Mouse (Mus musculus) spleen, embryonic (tissue): ENCODE data around the gene Gm2035.
"Not testable (repeated sequence)": the region's sequence is repeated elsewhere in the genome, so short reads cannot be mapped to it uniquely, and the experiment has no call there.

Experiments used
- CTCF ChIA-PET: fragments of 350-600 bp; sonication (Branson Sonifier 250); formaldehyde crosslinking; loops from one replicate; lab custom pipeline; 2022; lab: Charles Lee

Gene Gm2035

DNA sequence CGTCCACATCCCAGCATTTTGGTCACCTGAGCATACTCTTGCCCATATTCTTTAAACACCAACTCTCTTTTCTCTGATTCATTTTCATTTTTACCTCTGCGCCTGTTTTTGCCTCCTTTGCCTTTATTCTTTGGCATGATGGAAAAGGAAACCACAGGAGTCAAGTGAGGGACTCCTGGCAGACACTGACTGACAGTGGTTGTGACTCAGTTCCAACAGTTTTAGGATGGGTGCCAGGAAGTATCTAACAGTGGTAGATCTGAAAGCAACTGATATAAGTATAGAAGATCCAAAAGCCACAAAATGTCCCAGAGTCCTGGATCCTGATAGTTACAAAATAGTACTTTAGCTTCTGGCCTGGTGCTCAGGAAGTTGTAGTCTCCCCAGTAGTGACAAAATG lies at the start of gene Gm2035:
Gene Gm2035 (minus strand): TSS at position 137 of the 400 bp plus-strand sequence.
- CTCF ChIA-PET: not testable (repeated sequence)

DNA sequence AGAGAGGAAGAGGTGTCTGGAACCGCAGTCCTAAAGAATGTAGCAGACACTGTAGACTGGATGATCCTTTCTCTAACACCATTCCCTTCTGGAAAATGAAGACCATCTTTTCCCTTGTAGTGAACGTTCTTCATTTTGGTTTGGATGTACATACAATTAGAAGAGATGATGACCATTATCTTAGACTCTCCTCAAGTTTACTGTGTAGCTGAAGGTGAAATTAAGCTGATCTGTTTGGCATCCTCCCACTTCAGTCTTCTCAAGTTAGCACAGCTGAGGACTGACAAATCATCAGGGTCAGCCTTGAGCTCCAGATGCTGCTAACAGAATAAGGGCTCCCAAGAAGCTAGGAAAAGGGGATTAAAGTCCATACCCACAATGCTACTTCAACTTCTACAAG lies 34.1 kb upstream of the Gm2035 start, which contains the start of gene Gm2042:
Gene Gm2042 (plus strand): TSS at position 301 of the 400 bp plus-strand sequence.
- CTCF ChIA-PET: not testable (repeated sequence)

DNA sequence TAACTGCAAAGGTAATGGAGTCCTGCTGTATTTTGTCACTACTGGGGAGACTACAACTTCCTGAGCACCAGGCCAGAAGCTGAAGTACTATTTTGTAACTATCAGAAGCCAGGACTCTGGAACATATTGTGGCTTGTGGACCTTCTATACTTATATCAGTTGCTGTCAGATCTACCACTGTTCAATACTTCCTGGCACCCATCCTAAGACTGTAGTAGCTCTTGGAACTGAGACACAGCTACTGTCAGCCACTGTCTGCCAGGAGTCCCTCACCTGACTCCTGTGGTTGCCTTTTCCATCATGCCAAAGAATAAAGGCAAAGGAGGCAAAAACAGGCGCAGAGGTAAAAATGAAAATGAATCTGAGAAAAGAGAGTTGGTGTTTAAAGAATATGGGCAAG lies 24.6 kb downstream of the Gm2035 start, which contains the start of gene Gm2022:
Gene Gm2022 (plus strand): TSS at position 301 of the 400 bp plus-strand sequence.
- CTCF ChIA-PET: not testable (repeated sequence)

DNA sequence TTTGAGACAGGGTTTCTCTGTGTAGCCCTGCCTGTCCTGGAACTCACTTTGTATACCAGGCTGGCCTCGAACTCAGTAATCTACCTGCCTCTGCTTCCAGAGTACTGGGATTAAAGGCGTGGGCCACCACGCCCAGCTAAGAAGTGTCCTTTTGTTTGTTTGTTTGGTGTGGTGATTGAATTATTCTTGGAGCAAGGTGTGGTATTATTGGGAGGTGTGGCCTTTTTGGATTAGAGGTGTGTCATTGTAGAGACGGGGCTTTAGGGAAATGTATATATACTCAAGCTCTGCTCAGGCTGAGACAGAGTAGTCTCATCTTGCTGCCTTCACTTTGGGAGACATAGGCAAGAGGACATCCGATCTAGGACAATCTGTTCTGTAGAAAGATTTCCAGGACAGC lies 45.9 kb downstream of the Gm2035 start, which contains the start of gene Gm2016:
Gene Gm2016 (plus strand): TSS at position 301 of the 400 bp plus-strand sequence.
- CTCF ChIA-PET: not testable (repeated sequence)
